Mouse (Mus musculus): ENCODE results near the gene Nuak2.
A peak's percentile ranks its signal among the peaks of the same experiment; 100 is the strongest.

Gene Nuak2

DNA sequence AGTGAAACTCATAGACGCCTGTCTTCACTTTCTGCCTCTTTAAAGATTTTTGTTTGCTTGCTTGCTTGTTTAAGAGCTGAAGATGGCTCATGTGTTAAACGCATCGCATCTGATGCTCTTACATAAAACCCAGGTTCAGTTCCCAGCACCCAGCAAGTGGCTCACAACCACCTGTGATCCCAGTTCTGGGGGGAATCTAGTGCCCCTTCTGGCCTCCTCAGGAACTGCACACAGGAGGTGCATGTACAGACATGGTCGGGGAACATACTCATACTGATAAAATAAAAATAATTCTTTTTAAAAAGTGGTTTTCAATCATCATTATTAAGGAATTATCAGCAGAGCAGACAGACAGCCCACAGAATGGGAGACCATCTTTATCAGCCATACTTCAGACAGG is 35.1 kb downstream of the Nuak2 start:
- DNase-seq (ENCODE audit: low spot score in 2 of 2), result no peak

DNA sequence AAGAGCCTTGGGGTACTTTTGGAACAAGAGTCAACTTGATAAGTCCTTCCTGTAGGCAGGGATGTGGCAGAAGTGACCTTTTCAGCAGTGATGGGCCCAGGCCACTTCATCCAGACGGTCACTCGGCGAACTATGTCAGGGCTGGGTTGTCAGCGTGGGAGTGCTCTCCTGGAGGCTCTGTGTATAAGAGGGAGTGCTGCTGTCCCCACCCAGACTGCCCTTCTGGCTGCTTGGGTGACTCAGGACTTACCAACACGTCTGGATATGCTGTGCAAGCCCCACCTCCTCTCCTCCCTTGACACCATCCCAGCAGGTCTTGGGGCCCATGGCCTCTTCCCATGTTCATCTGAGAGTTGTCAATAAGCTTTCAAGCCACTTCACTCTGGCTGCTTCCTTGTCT is 37.5 kb downstream of the Nuak2 start:
- no peak for DNase-seq (ENCODE audit: low spot score in 2 of 2)

DNA sequence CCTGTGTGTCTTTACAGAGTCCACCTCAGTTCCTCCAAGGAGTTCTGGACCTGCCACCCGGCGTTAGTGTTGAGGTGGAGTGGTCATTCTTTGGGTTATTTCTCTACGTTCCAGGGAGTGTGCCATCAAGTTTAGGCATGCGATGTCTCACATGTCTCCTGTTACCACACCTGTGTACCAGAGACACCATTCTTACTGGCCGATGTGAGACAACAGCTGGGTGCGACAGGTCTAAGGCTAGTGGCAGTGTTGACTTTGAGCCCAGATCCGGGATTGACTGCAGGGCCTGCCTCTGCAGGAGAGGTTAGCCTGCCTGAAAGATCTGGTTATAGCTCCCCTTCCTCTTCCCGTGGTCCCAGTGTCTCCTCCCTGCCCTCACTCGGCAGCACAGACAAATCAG is 38.3 kb downstream of the Nuak2 start:
- DNase-seq (ENCODE audit: low spot score in 2 of 2), result no peak

DNA sequence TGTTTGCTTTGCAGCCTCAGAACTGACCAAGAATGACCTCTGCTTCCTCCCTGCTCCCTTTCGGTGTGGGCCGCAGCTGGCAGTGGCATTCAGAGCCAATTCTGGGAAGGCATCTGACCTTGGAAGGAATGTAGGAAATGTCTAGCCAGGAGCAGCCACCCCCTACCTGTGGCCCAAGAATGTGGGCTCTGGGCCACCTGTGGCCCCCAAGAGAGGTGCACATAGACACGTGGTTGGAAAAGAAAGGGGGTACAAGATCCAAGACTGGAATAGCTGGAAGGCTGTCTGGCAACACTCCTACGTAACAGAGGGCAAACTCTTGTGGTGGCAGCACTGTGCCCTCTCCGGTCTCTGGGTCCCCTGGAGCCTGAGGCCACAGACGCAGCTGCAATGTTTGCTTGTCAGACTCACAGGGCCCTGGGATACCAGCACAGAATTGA is 39.3 kb downstream of the Nuak2 start:
- DNase-seq (ENCODE audit: low spot score in 2 of 2), result no peak

DNA sequence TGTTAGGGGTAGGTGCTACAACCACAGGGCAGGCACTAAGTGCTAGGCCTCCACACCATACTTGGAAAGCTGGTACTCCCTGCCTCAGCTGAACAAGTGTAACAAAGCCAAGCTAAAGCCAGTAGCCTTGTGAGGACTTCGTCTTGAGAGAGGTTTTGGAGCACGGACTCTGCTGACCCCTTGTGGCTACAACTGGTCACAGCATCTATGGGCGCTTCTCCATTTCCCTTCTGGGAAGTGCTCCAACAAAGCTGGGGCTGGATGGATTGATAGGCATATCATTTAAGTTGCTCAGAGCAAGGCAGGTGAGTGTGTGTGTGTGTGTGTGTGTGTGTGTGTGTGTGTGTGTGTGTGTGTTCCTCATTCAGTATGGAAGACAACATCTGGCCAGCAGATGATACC is 39.9 kb downstream of the Nuak2 start:
- peak in 1 of 2 experiments; percentile 93 for DNase-seq (ENCODE audit: low spot score in 2 of 2)

DNA sequence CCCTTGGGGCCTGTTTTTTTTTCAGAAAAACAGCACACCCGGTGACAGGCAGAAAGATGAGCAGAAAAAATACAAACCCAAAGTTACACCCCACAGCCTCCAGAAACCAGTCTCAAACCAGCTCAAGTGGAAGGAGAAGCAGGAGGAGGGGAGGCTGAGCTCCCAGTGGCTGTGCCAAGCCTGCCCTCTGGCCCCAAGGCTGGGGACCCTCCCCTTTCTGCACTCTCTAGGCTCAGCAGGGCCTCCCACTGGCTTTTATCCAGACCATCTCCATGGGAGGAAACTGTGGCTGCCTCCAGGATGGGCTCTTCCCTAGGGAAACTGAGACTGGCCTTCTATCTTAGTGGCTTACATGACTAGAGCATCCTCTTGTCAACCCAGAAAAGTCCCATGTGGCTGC is 40.9 kb downstream of the Nuak2 start:
- DNase-seq (ENCODE audit: low spot score in 2 of 2), result no peak

DNA sequence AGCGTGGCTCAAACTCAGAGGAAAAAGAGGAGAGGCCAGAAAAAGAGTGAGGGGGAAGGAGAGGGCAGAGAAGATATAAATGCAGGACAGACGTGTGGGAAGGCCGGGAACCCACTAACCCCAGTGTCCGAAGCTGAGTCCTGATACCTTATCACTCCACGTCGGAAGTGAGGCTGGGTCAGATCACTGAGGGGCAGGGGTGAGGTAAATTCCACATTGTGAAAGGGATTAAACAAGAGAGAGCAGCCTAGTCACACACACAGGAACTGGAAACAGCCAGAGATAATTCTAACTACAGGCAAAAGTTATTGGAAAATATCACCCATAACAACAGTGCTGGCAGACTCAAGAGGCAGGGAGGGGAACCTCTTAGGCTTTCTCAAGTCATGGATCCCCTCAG is 46.0 kb downstream of the Nuak2 start:
- no peak for DNase-seq (ENCODE audit: low spot score in 2 of 2)

DNA sequence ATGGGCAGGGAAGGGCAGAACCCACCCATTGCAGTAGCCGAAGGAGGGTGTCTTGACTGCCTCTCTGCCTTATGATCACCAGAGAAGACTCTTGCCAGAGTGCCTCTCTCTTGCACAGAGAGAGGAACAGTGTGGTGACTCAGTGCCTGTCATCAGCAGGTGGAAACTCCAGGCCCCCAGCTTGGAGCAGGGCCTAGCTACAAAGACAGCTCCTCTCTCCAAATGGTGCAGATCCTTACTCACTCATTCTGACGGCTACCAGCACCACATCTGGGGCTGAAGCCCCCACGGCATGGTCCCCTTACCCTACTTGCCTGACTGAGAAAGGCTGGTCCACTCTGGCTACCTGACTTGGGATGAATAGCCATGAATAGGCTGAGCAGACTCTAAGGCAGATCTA is 48.5 kb downstream of the Nuak2 start:
- peak in 1 of 2 experiments; percentile 65 for DNase-seq (ENCODE audit: low spot score in 2 of 2)

DNA sequence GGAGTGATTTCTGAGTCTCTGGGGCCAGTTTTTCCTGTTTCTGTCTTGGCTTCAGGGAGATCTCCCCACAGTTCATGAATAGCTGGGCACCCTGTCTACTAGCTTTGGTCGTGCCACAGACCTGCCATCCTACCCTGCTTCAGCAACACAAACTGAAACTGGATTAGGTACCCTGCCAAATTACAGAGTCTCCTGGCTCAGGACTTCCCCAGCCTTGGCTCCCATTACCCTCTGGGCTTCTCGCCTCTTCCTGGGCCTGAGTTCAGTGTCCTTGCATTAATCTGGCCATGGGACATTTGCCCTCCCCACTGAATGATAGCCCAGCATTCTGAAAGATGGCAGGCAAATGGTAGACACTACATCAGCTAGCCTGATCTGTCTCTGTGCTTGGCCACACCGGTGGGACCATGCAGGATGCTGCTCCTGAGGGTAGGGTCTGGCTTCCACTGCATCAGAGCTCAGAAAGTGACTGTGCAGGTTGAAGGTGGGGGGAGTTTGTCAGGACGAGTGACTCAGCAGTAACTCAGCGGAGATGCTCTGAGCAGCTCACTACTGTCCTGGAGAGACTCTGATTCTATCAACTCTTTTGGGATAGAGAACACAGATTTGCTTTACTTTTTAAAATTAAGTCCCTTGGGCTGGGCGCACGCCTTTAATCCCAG is 49.1 kb downstream of the Nuak2 start:
- no peak for DNase-seq (ENCODE audit: low spot score in 2 of 2)

DNA sequence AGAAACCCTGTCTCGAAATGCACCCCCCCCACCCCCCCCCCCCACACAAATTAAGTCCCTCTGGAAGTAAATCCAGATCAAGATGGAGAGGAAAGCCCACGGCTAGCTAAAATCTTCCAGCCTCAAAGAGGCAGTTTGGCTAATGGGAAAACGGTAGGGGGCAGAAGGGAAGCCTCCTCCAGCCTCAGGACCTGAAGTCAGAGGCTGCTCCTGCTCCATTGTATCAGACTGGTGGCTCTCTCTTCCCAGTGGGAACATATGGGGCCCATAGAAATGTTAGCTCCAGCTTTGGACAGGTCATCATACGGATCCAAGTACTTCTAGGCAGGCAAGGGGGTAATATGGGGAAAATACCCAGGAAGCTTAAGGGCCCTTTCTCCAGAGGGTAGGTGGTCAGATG is 49.7 kb downstream of the Nuak2 start:
- DNase-seq (ENCODE audit: low spot score in 2 of 2), result no peak

DNA sequence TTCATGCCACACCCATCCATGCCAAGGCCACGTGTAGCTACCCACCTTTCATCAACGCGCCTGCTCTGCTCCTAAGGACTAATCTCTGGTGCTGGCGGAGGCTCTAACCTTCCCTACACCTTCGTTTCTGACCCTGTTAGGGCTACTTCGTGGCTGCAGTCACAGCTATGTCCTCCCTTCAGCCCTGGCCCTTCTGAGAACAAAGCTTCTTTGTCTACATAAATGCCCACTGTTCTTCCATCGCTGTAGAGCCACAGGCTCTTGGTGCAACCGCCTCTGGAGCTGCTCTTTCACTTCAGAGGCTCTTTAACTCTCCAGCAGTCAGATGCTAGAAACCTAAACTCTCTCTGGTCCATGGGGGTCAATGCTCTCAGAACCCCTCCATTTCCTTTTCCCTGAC is 50.3 kb downstream of the Nuak2 start:
- DNase-seq (ENCODE audit: low spot score in 2 of 2), result no peak

DNA sequence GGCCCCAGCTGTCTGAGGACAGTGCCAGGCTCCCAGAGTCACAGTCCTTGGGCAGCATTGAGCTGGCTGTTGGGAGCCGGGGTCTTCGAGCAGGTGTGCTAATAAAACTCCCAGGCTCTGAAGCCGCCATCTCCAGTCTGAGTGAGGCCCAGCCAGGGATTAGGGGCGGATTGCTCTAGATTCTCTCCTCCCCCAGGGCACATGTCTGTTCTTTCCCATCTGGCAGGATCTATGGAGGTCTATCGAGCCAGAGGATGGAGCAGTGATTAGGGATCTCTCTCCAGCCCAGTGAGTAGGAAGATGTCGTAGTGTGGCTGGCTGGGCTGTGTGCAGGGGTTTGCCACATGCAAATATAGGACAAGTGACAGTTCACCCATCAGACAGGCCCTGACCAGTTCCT is 51.0 kb downstream of the Nuak2 start:
- DNase-seq (ENCODE audit: low spot score in 2 of 2), result no peak

DNA sequence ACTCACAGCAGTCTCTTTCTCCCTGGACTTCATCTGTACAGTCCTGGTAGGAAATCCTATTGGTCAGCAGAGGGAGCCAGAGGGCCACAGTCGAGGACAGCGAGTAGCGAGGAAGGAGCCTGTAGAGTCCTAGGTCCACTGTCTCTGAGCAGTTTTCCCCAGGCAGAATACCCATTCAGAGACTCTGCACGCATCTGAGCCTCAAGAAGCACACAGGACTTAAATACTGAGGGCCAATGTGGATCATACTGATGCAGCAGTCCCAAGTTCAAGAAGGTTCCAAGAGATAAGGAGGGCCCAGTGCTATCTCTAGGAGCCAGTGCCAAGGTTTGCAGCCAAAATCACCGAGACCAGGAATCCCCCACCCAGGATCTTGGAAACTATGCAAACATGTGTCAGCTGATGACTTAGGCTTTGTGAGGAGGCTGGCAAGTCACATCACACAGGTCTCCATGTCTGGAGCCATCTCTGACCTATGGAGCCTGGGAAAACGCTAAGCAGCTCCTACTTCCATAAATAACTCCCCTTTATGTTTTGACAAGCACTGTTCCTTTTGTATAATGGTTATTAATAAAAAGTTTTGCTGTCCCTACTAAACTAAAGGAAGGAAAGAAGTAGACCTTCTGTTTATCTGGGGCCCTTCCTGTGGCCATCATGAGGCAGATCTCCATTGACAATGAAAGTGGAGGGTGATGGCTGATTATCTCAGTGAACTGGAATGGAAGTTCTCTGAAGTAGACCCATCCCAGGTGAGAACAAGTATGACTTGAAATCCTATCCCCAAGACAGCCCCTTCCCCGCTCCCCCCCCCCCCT is 52.0 kb downstream of the Nuak2 start:
- peak in 1 of 2 experiments; percentile 92 for DNase-seq (ENCODE audit: low spot score in 2 of 2)

DNA sequence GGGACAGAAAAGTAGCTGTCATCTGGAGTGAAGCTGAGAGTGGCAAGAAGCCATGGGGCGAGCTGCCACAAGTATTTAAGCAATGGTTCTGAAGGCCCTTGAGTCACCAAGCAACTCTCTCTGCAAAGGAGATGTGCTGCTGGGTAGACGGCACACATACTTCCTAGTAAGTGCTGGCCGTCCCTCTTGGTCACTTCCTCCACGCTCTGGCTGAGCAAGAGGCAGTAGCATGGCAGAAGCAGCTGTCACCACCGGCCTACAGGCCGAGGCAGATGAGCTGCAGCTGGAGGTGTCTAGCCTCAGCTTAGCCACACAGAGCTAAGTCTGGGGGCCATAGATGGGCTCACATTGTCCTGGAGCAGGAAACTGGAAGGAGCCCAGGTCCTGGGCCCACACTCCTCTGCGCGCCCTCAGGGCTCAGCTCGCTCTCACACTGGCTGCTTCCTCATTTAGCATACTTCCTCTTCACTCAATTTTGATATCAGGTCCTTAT is 54.8 kb downstream of the Nuak2 start:
- DNase-seq (ENCODE audit: low spot score in 2 of 2), result no peak

DNA sequence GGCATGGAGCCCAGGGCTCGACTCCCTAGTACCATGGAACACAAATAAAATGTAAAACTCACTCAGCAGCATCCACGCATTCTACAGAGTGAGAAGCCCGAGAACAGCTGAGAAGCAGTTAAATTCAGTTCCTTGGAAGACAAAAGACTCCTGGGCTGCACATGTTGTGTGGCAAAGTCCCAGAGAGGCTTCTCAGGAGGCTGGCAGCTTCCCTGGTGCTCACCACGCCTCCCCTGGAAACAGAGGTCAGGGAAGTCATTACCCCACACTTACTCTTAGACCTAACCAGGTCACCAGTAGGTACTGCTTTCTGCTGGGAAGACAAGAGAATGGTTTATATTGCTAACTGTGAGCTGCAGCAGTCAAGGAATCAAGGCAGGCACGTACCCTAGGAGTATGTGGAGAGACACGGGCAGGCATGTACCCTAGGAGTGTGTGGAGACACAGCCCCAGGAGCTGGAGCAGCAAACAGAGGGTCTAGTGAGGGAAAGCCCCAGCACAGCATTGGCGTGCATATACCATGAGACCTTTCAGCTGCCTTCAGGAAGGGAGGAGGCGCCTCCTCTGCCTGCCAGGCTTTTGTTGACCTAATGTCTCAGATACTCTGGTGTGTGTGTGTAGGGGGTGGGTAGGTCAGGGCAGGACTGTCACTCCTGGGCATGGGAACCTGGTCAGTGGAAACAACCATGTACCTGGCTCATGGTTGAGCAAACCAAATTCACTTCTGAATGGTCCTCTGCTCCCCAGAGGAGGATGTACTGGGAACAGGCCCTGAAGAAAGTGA is 55.6 kb downstream of the Nuak2 start:
- DNase-seq (ENCODE audit: low spot score in 2 of 2), result no peak

DNA sequence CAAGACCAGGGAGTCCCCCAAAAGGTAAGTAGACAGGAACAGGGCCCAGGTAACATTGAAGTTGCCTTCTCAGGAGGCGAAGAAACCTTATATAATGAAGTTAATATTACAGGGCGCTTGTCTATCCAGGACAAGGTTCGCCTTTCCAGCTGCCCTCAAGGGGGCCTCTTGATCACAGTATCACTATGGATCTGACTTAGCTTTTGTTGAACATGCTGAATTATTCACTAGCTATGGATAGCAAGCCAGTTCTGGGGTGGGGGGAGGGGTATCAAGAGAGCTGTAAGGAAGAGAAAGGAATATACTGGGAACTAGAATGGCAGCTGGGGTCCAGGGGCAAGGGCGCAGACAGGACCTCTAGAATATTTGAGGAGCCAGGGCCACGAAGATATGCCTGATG is 56.4 kb downstream of the Nuak2 start:
- DNase-seq (ENCODE audit: low spot score in 2 of 2), result no peak

DNA sequence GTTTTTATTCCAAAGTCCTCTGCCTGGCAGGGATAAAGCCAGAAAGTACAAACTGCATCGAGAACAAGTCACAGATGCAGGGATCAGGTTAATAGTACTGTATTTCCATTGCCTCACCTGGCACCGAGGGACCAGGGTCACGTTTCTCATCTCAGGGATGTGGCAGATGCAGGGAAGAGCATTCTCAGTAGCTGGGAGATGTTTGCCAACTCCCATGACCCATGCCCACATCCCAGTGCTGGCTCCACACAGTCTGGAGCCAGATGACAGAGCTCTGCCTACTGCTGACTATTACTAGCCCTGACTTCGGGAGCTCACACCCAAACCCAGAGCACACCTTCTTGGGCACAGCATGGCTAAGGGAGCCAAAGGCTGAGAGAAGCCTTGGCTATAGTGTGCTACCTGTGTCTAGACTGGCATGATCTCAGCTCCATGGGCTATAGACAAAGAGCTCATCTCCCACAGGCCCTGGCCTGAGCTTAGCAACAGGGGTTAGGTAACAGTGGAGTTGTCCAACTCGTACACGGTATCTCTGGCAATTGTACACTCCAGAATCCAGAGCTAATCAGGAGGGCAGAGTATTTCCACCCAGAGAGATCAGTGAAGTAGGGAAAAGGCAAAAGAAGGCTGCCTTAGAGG is 57.1 kb downstream of the Nuak2 start:
- DNase-seq (ENCODE audit: low spot score in 2 of 2), result no peak

DNA sequence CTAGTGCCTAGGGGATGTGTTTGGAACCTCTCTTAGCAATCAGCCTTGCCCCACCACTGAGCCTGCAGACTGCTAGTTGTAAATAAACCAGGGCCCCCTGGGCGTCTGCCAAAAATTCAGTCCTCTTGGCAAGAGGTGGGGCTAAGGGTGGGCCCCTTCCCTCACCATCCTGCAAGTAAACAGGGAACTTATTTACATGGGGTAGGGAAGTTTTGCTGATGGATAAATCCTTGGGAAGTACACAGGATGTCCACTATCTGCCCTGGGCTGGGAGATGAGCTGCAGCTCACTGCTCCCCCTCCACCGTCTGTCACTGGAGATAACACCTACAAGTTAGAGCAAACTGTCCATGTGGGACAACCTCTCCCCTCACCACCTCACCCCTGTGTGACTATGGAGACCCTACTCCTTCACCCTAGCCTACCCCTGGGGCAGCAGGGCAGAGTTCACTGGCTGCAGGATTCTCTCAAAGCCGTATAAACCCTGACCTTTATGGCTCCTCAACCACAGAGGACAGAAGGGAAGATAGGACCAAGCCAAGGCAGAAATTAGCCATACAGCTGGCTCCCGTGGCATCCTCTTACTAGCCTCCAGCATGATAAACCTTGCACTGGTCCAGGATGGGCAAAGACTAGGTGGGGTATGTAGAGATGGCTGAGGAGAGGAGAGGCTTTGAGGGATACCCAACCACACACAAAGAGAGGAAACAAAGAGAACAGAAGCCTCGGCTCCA is 58.4 kb downstream of the Nuak2 start:
- no peak for DNase-seq (ENCODE audit: low spot score in 2 of 2)

DNA sequence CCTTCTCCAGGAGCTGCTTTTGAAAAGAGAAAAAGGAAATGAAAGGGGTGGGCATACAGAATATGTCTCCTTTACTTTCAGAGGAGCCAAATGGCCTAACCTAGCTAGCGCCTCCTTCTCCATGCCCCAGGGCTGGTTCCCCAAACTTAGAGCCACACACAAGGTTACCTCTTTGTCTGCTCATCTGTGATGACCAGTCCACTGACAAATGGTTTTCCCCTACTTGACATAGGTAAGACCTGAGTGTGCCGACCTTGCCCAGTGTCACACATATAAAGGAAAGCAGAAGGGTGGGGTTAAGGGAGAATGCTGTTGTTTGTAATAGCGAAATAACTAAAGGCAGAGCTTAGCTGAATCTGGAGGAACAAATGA is 58.9 kb downstream of the Nuak2 start:
- no peak for DNase-seq (ENCODE audit: low spot score in 2 of 2)

DNA sequence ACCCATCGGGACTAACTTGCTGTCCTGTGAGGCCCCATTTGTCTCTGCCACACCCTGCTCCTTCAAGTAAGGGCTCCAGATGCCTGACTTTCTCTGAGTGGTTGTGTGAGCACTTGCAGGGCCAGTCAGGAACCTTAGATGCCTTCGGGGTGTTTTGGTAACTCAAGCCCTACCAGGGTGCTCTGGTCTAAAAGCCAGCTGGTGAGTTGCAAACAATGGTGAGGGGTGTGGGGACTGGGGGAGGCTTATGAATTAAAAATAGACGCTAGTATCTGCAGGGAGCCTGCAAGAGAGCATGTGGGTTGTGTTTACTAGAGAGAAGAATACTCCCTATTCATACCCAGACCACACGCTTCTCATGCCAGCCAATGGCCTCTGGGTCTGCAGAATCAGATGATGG is 59.3 kb downstream of the Nuak2 start:
- peak; percentile 62 to 67 for DNase-seq (ENCODE audit: low spot score in 2 of 2)

All from left cerebral cortex, adult 9 months (tissue).